Mouse (Mus musculus) CD4-positive, CD25-positive, alpha-beta regulatory T cell, adult 2 months (primary cell): ENCODE results near the gene Tmem184c.

Source experiments
- DNase-seq: peaks from one replicate; pipeline ENCODE4 v3.0.0-alpha.2; 2012; ENCODE audit warnings: low read depth, low spot score

Tmem184c gene

GRCm38 (mm10) chr8:77610374-77610969 lies at the start of gene Tmem184c:
Tmem184c (minus strand) TSS chr8:77610698.
- peak; percentile 99 for DNase-seq

DNA sequence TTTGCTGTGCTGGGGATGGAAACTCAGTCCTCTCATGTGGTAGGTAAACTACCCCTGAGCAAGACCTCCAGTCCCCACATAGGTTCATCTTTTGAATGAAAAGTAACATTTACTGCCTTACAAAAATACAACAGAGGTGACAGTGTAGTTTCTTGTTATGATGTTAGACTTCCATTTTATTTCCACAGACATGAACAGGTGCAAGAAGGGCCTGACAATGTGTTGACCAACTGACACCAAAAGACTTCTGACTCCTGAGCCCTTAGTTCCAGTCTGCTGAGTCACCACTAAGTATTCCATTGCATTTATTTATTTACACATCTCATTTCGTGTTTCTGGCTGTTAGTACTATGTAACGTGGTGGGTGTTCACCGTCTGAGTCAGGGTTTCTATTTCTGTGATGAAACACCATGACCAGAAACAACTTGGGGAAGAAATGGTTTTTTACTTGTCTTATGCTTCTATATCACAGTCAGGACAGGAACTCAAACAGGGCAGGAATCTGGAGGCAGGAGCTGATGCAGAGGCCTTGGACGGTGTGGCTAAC lies 49.1 kb upstream of the Tmem184c start:
- DNase-seq: no peak

- no peak for DNase-seq
These were observed 47.9 kb upstream of the Tmem184c start for GRCm38 (mm10) chr8:77658356-77658755.

DNA sequence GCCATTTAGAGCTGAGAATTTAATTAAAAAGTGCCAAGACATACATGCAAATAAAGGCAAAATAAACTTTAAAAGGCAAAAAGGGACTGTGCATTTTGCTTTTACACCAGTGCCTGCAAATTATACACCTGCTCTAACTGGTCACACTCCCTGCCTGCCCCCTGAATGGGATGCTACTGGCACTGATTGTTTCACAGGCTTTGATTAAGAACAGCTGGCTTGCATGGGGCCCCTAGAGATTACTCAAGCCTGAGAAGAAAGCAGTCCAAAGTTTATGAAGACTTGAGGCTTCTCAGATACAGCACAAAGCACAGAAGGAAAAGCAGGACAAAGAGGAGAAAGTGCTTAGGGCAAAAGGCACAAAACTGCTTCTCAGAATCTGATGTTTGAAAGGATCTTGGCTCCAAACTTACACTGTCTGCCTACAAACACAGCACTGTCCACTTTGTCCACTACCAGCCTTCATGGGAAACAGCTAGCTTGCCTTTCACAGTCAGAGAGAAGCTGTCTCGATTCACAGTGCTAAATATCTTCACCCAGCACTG lies 40.2 kb upstream of the Tmem184c start:
- DNase-seq: no peak

GRCm38 (mm10) chr8:77640093-77640839 lies 29.8 kb upstream of the Tmem184c start:
- DNase-seq: no peak

DNA sequence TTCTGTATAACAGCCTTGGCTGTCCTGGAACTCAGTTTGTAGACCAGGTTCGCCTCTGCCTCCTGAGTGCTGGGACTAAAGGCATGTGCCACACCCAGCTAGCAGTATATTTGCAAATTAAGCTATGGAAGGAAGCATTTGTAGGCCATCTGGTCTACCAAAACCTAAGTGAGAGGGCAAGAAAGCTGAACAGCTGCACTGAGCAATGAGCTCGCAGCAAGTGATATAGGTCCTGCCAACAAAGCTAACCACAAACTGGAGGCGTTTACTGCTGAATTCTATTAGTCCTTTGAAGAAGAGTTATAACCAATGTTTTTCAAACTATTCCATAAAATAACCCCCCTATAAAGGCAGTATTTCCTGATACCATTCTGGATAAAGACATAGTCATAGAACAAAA lies 27.1 kb upstream of the Tmem184c start:
- no peak for DNase-seq

- DNase-seq: no peak
These were observed 23.5 kb upstream of the Tmem184c start for GRCm38 (mm10) chr8:77634035-77634434.

DNA sequence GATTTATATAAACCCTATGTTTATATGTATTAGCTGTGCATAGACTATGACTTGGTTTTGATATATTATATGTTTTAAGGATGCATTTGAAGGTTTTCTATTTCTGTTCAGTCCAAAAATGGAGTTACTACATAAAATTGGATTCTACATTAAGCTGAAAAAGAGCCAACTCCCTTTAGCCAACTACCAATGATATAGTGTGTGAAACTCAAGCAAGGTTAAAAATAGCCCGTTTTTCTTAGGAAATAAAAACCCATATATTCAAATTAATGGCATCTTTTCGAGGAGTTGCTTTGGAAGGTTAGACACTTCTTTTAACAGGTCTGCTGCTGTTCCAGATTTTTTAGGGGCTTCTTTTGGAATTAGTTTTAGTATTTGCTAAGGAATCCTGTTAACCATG lies 22.7 kb upstream of the Tmem184c start:
- no peak for DNase-seq

GRCm38 (mm10) chr8:77630691-77631090 lies 20.2 kb upstream of the Tmem184c start:
- no peak for DNase-seq

DNA sequence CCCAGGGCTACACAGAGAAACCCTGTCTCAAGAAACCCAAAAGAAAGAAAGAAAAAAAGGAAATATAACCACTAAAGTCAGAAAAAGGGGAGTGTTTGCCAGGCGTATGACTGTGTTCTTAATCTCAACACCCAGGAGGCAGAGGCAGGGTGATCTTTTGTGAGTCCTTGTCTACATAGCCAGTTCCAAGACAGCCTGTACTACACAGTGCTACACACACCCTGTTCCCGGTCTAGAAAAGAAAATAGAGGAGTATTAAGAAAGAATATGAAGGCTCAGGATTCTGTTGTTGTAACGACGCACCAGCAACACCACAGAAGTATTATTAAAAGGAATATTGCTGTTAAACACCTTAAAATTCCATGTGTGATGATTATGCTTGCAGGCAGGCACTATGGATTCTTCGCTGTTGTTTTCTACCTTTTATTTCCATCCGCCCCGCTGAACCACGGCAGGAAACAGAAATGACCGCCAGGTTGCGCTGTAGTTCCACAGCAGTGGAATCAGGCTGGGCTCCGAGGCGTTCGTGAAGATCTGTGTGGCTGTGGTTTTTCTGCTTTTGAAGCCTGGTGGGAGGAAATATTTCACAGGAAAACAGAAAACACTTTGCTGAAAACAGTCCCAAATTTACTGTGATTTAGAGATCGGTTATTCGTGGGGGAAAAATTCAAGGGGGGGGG lies 19.5 kb upstream of the Tmem184c start:
- peak; percentile 89 for DNase-seq

DNA sequence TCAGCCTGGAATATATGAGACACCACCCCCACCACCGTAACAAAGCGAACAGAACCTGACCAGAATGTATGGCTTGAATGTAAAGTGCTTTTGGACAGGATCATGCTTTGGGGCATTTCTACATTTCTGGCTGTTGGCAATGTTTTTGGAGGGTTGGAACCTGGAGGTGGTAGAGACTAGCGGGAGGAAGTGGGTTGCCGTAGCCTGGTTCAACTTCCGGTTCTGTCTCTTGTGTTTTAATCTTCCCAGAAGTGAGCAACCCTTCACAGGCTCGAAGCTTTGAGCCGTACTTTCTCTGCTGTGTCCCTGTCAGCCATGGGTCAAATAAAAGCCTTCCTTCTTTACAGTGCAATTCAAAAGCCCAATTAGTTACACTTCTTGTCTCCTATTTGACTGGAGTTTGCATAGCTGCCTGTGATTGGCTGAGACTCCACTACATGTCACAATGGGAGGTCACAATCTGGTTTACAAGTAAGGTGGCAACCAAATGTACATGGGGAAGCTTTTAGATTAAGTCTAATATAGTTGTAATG lies 13.2 kb upstream of the Tmem184c start:
- peak; percentile 22 for DNase-seq

DNA sequence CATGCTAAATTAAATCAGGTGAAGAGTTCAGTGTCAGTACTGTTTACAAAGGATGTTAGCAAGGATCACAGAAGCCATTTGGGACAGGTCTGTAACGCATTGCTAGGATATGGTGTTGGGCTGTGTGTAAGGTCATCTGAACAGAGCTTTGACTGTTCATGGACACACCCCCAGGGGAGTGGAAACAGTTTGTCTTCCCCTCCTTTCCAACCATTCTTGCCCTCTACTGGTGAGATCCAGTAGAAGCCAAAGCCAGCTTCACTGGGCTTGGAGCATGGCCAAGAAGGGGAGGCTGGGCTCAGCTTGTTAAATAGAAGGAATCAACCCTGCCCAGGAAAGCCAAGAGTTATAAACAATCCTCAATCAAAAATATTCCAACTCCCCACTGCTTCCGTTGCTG lies 7.4 kb upstream of the Tmem184c start:
- DNase-seq: peak; percentile 37

DNA sequence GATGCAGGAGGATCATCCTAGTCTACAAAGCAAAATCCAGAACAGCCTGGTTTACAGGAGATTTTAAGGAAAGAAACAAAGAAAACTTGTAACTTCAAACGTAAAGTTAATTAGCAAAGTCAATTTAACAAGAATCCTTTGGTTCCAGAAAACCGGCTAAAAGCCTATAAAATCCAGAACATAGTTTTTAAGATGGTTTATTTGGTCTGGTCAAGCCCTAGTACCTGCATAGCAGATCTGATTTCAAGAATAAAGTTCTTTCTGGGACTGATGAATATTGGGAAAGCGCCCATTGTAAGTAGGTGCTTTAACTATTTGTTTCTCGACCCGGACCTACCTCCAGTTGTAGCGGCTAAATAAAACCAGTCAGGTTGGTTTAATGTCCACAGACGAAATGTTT lies 877 bp downstream of the Tmem184c start:
- no peak for DNase-seq

DNA sequence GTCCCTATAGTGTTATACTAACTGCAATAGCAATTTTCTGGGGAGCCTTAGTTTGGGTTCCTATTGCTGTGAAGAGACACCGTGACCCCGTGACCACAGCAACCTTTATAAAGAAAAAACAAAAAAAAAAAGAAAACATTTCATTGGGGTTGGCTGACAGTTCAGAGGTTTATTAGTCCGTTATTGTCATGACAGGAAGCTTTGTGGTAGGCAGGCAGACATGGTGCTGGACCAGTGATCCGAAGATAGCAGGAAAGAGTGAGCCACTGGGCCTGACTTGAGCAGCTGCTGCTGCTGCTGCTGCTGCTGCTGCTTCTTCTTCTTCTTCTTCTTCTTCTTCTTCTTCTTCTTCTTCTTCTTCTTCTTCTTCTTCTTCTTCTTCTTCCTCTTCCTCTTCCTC lies 26.3 kb downstream of the Tmem184c start:
- DNase-seq: no peak

- DNase-seq: no peak
These were observed 32.8 kb downstream of the Tmem184c start for GRCm38 (mm10) chr8:77577674-77578073.

- peak; percentile 5 for DNase-seq
These were observed 36.3 kb downstream of the Tmem184c start for GRCm38 (mm10) chr8:77574229-77574628.

- no peak for DNase-seq
These were observed 49.1 kb downstream of the Tmem184c start for GRCm38 (mm10) chr8:77561441-77561840.

GRCm38 (mm10) chr8:77552491-77552890 lies 58.0 kb downstream of the Tmem184c start:
- DNase-seq: no peak

DNA sequence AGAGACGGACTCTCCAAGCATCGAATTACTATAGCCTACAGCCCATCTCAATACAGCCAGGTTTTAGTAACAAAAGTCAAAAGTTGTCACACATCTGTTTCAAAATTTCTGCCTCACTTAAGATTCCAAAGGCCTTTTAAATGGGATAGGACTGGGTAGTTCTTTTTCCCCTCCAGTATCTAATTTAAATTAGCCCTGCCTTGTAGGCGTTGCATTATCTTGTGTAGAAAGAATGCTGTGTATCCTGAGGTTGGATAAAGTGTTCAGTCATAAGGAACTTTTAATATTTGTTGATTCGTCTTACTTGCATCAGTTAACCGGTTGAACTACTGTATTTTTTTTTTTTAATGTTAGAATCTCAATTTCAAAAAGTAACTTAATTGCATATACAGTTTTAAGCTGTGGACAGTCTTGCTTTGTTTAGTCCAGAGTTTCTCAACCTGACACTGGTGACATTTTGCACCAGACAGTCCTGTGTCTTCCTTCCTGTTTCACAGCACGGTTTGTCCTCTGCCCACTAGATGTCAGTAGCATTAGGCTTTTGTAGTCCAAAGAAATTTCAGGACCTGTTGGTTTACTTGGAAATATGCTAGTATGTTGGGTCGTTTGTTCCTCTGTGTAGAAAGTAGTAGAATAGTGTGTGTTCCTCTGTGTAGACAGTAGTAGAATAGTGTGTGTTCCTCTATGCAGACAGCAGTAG lies 60.5 kb downstream of the Tmem184c start:
- peak; percentile 70 for DNase-seq

DNA sequence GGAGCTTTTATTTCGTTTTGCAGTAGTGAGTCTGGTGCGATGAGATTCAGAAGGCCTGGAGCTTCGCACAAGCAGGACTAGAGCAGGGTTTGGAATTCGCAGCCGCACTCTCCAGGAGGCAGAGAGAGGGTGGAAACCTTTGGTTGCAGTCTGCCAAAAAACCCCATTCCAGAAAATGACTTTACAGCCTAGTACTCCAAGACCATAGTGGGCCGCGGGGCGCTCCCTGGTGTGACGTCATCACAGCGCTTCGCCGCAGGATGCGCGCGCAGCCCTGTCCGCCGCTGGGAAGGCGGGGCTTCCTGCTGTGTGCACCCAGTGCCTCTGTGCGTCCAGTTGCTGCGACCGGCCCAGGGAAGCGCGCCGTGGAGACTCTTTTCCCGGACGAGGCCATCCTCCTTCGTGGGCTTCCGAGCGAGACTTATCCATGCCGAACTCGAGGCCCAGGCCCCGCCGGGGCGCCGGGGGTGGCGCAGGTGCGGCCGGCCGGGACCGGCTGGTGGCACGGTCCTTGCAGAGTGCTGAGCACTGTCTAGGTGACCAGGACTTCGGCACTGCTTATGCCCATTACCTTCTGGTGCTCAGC lies 61.3 kb downstream of the Tmem184c start, which contains the start of gene Prmt9:
TSS of gene Prmt9 (plus strand) at position 277 of the 586 bp plus-strand sequence.
- DNase-seq: peak; percentile 96
